8 mouse cellular contexts compared by ENCODE assay signal in the genomic region with DNA sequence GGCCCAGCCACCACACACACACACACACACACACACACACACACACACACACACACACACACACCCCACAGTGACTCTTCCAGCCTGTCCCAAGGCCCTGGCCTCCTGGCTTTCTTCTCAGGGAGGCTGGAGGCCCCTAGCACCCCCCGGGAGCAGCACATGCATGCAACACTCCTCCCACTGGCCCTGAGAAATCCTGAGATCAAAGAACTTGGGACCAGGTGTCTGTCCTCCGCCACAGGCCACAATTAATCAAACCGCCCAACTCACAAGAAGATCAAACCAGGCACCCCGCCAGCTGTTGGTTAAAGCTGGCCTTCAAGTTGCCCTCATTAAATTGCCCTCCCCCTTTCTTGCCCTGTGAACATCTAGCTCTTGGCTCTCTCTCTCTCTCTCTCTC.
A peak's percentile ranks its signal among the peaks of the same experiment; 100 is the strongest.
DNase-seq lines count a peak whose midpoint lies in the region; ATAC-seq lines count a peak whose summit lies in the region.

No protein-coding gene starts in this region.

- ATAC-seq in intestine, embryonic 16.5 days = peak; percentile 89

- no peaks in the 10 kb centered on the region for H3K36me3 ChIP-seq in intestine, embryonic 16.5 days (ENCODE audit: control insufficient read depth, insufficient read depth, low read length)

- no peak overlapping the region for H3K4me2 ChIP-seq in intestine, embryonic 16.5 days (ENCODE audit: low read depth, low read length)

- peak; percentile 84 for DNase-seq in ZHBTc4 (ENCODE audit: low read depth, low spot score)
- DNase-seq in embryo, embryonic 10 days (ENCODE audit: low spot score) = peak; percentile 92
- DNase-seq in lung, postnatal 36 days = peak; percentile 66
- no peak for DNase-seq in heart, adult 18-20 months
- no peak for DNase-seq in heart, postnatal 25 days (ENCODE audit: low spot score)
- no peak for DNase-seq in c-Kit-positive CD71-positive TER-119-positive erythroid progenitor cells, embryonic 14.5 days (ENCODE audit: low spot score)
- no peak for DNase-seq in gastrocnemius, adult 8-10 months (ENCODE audit: low spot score in 2 of 2)

- H3K9me3 ChIP-seq in intestine, embryonic 16.5 days (ENCODE audit: control insufficient read depth, low read length) = no peaks in the 10 kb centered on the region

- WGBS in intestine, embryonic 16.5 days = 13% methylated on average over 4 of the region's 4 CpGs

- intact Hi-C loops in heart, postnatal 25 days (cut with DNase I) = no loop called here

- no peak overlapping the region for H3K9ac ChIP-seq in intestine, embryonic 16.5 days (ENCODE audit: low read depth, low read length)

- H3K4me3 ChIP-seq in intestine, embryonic 16.5 days (ENCODE audit: low read length) = no peak overlapping the region

- H3K4me1 ChIP-seq in intestine, embryonic 16.5 days (ENCODE audit: control insufficient read depth, insufficient read depth, low read length) = peaks cover 29% of the 10 kb centered on the region

- H3K27me3 ChIP-seq in intestine, embryonic 16.5 days (replicated peaks; ENCODE audit: control insufficient read depth, insufficient read depth, low read length) = no peaks in the 10 kb centered on the region; the same call in 1 of the 2 replicates

- no peak overlapping the region for H3K27ac ChIP-seq in intestine, embryonic 16.5 days (ENCODE audit: low read length)

Comparison
In these comparisons a context has a peak if more than half of its experiments do, and no peak if none do; other contexts are left out.
1. DNase-seq: peak in ZHBTc4 (single experiment), embryo, embryonic 10 days (single experiment) and lung, postnatal 36 days (single experiment); none in heart, adult 18-20 months (0 of 2), heart, postnatal 25 days (single experiment), c-Kit-positive CD71-positive TER-119-positive erythroid progenitor cells, embryonic 14.5 days (single experiment) and gastrocnemius, adult 8-10 months (0 of 2).